Mouse (Mus musculus): Measurements from ENCODE around the gene Ube2h.

Ube2h gene

DNA sequence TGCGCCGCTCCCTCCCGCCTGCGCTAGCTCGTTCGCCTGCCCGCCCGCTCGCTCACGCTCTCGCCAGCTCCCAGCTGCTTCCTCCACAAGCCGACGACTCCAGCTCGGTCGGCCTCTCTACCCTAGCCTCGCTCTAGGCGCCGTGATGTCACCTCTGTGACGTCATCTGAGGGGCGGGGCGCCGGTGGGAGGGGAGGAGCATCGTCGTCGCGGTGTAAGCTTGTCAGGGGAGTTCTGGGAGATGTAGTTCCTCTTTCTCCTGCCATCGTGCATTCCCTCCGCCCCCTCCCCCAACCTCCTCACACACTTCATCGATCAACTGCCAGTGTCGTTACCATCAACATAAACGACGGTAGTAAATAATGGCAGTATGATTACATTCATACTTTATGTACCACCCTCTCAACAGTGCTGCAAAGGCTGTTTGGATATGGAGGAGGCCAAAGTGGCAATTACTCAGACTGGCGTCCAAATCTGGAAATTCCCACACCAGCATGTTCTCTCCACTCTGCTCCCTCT is at the start of gene Ube2h:
Ube2h (minus strand) TSS at position 141 of the 519 bp plus-strand sequence.
- peak; percentile 99 for DNase-seq (ENCODE audit: low read depth, low spot score)

GRCm38 (mm10) chr6:30353661-30354060 is 49.3 kb upstream of the Ube2h start:
- DNase-seq (ENCODE audit: low read depth, low spot score), result no peak

GRCm38 (mm10) chr6:30352762-30353161 is 48.4 kb upstream of the Ube2h start:
- DNase-seq (ENCODE audit: low read depth, low spot score), result no peak

DNA sequence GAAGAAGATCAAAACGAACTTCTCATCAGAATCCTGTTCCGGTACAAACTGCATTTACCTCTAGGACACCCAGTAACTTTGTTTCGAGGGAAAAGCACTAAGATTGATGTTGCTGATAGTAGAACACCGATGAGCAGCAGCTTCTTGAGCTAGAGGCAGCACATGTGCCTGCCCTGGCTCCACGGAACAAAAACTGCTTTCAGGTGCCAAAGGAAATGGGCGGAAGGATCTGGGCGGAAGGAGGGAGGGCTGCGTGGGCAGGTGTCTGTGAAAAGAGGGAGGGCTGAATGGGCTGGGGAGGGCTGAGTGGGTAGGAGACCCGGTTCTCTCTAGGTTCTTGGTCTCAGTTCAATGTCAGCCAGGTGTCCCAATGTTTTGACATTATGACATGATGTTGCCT is 47.0 kb upstream of the Ube2h start:
- no peak for DNase-seq (ENCODE audit: low read depth, low spot score)

DNA sequence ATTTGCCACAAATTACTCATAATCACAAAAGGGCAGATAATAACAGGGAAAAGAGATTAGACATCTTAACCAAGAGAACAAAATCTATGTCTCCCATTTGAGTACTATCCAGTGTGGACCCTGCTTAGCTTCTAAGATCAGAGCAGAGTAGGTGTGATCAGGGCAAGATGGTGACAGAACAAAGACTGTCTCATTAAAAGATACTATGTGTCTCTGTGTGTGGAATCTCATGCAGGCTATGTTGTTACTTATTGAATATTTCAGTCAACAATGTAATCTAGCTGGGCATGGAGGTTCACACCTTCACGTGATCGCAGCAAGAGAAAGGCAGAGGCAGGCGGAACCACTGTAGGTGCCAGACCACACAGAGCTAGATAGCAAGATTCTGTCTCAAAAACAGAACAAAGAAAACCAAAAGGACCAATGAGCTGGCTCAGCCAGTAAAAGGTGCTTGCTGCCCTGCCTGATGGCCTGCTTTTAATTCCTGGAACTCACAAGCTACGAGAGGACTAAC is 43.0 kb upstream of the Ube2h start:
- DNase-seq (ENCODE audit: low read depth, low spot score), result no peak

DNA sequence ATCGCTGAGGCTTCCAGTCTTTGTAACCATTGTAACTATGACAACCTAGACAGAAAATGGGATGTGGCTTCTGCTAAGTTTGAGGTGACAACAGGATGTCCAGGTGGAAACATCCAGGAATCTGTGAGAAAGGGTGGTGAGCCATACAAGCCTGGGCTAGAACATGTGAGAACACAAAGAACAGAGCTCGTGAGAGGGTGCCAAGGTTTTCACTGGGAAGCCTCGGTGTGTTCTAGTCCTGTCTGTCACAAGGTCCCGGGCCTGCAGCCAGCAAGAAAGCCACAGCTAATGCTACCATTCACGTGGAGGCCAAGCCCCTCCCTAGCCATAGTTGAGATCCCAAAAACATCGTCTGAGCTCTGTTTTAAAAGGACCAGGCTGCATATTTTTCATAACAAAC is 42.4 kb upstream of the Ube2h start:
- DNase-seq (ENCODE audit: low read depth, low spot score), result no peak

DNA sequence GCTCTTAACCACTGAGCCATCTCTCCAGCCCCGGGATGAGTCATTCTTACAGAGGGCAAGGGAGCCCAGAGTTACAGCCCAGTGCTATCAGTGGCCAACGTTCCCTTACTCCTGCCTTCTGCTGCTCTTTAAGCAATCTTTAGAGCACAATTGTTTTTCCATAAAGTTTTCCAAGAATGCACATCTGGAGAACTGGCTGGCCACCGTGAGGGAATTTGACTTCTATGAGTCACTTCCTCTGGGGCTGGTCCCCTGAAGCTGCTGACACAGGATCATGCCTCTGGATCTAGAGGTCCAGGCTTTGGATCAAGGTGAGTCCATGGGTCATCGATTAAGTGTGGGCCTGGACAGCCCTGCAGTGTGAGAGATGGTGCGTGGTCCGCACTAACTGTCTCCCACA is 39.7 kb upstream of the Ube2h start:
- no peak for DNase-seq (ENCODE audit: low read depth, low spot score)

DNA sequence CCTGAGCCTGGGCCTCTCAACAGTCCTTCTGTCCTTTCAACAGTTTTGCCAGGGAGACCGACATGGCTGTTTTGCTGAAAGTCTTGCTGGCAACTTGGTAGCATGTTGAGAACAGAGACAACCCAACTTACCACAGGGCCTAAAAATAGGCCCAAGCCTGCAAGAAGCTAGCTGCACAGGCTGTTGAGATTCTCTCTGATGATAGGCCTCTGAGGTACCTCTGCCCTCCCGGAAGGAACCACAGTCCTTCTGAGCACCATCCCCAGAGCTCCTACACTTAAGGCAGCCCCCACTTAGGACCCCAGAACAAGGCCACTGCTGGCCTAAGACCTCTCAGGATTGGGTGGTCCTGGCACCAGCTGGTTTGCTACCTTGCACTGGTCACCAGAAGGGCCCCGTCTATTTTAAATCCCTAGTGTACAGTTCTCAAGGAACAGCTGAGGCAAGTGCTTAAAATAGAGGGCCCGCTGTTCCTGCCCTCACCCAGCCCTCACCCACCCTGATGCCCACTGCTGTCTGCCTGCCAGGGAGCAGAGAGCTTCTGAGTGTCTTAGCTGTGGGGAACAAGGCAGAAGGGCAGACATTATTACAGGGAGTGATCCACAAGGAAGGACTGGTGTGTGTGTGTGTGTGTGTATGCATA is 36.0 kb upstream of the Ube2h start:
- DNase-seq (ENCODE audit: low read depth, low spot score), result no peak

GRCm38 (mm10) chr6:30336912-30337311 is 32.6 kb upstream of the Ube2h start:
- no peak for DNase-seq (ENCODE audit: low read depth, low spot score)

DNA sequence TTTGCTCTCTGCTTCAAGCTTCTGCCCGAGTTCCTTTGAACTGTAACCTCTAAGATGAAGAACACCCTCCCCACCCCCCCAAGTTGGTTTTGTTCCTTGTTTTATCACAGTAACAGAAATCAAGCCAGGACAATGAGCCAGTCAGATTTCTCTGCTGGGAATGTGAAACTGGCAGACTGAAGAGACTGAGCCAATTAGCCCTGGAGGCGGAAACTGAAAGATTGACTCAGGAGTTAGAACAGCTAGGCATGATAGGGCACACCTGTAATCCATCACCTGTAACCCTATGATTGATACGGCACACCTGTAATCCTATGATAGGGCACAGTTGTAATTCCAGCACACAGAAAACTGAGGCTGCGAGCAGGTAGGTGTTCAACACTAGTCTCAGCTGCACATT is 27.9 kb upstream of the Ube2h start:
- DNase-seq (ENCODE audit: low read depth, low spot score), result no peak

GRCm38 (mm10) chr6:30330706-30331105 is 26.4 kb upstream of the Ube2h start:
- no peak for DNase-seq (ENCODE audit: low read depth, low spot score)

- no peak for DNase-seq (ENCODE audit: low read depth, low spot score)
Observed at GRCm38 (mm10) chr6:30325932-30326501, 21.7 kb upstream of the Ube2h start.

DNA sequence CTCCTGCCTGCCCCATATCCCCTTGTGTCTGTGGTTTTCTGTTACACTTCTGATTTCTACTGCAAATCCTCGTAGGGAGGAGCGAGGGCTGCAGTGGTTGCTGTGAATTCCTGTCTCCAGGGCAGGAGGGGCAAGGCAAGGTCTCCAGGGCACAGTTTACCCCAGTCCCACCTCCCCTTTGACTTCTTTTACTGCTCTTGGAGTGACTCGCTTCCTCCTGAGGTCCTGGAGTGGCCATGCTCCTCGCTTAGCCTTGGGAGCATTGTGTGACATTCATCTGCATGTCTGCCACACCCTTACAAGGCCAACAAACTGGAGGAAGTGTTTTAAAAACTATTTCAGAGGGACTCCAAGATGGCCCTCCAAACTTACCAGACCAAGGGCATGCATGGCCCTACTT is 16.7 kb upstream of the Ube2h start:
- DNase-seq (ENCODE audit: low read depth, low spot score), result peak; percentile 74

GRCm38 (mm10) chr6:30319216-30319615 is 14.9 kb upstream of the Ube2h start:
- DNase-seq (ENCODE audit: low read depth, low spot score), result no peak

GRCm38 (mm10) chr6:30312006-30312405 is 7.7 kb upstream of the Ube2h start:
- no peak for DNase-seq (ENCODE audit: low read depth, low spot score)

DNA sequence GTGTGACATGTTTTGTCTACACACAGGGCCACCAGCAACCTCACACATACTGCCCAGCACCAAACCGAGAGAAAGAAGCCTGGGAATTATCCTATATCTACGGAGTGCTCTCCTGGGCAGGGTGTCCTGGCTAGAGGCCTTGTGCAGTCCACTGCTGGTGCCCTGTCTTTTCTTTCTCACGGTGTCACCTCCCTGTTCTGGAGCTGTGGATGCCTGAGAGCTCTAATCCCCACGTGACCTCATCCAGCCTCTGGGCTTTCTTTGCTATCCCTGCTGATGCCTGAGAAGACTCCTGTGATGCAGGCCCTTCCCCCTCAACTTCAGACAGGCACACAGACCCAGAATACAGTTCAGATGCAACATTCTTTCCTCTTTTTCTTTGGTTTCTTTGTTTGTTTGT is 4.4 kb upstream of the Ube2h start:
- peak; percentile 25 for DNase-seq (ENCODE audit: low read depth, low spot score)

DNA sequence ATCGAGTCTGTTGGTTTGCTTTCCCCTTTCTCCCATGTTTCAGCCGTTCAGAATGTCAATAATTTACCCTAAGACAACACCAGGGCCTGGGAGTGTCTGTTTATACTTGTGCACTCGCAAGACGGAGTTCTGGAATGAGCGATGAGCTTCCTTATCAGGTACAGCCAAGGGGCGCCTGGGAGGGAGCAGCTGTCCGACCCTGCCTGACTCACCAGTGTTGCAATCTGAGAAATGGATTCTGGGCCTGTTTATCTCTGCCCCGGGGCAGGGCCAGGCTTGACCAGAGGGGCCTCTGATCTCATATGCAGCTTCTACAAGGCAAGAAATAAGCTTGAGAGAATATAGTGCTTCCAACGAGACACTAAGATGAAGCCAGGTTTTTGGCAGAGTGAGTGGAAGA is 3.4 kb upstream of the Ube2h start:
- DNase-seq (ENCODE audit: low read depth, low spot score), result no peak

- DNase-seq (ENCODE audit: low read depth, low spot score), result peak; percentile 34
Observed at GRCm38 (mm10) chr6:30303771-30304398, 454 bp downstream of the Ube2h start.

DNA sequence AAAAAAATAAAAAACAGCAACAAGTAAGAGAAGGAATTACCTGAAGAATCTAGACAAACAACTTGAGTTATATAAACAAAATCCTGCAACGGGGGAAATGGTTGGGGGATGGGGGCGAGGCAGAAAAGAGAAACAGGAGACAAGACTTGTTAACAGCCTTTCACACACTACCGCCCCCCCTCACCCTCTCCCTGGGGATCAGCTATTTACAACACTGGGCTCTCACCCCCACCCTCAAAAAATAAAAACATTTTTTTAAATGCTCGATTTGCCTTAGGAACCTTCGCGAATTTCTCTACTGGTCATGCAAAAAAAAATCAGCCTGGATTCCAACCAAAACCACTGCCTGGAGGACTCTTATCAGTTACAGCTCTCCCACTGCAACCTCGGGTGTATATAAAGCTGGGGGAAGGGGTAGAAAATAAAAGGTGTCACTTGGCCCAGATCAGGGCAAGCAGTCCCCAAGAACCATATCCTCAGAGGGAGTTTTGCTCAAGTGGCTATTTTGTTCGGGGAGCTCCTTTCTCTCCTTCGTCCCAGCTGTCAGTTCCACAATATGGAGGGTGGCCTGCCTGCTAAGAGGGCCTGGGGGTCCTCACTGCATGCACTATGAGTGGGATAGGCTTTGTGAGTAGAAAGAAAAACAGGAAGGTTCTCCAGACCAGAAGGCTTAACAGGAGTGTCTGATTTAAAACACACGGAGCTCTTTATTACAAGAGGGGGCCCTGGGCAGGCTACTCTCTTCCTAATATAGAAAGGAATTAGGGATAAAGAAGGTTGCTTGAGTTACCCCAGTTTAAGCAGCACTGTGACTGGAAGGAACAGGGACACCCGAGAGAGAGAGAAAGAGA is 1.3 kb downstream of the Ube2h start:
- DNase-seq (ENCODE audit: low read depth, low spot score), result no peak

DNA sequence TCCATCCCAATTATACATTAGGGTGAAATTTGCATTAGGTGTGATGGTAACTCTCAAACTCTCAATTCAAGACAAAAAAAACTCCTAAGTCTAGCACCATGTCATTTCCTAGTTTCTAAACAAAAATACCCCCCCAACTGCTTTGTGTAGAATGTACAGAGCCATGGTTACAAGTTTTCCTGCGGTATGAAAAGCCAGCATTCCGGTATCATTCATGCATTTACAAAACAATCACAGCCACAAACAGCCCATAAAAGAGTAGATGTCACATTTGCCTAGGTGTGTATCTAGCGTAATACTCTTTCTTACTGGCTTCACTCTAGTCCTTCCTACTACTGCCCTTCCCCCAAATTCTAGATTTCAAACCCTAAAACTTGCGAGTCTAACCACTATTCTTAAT is 2.2 kb downstream of the Ube2h start:
- no peak for DNase-seq (ENCODE audit: low read depth, low spot score)

- DNase-seq (ENCODE audit: low read depth, low spot score), result no peak
Observed at GRCm38 (mm10) chr6:30300901-30301300, 3.4 kb downstream of the Ube2h start.

DNA sequence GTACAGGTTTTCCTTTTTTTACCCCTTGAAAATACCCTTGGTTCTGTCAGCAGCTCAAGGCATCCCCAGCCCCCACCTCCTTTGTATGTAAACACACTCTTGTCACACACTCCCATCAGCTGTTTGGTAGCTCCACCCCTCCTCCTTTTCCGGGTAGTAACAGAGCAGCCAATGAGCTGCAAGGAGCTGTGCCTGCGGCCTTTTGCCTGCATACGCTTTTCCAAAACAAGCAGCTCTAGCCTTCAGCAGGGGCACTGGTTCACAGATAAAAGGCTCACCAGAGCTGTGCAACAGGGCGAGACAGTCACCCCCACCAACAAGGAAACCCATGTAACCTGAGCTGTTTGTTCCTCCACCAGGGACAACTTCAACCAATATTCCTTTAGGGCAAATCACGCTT is 4.0 kb downstream of the Ube2h start:
- DNase-seq (ENCODE audit: low read depth, low spot score), result peak; percentile 93

Measured in ZHBTc4 (cell line).